Mouse (Mus musculus) liver, postnatal 0 days (tissue): Measurements from ENCODE around the gene Cysrt1.
"Not testable (repeated sequence)": the region's sequence is repeated elsewhere in the genome, so short reads cannot be mapped to it uniquely, and the experiment has no call there.

Source experiments
- CTCF ChIP-seq: sonication (generic); IDR thresholded peaks from 2 replicates; pipeline ENCODE4 v1.5.1; 2016; ENCODE audit warnings: antibody characterized with exemption, low read depth
- EP300 ChIP-seq: IDR thresholded peaks from 2 replicates; pipeline ENCODE4 v1.6.1; 2016; ENCODE audit warnings: antibody characterized with exemption, low read depth, mild to moderate bottlenecking

DNA sequence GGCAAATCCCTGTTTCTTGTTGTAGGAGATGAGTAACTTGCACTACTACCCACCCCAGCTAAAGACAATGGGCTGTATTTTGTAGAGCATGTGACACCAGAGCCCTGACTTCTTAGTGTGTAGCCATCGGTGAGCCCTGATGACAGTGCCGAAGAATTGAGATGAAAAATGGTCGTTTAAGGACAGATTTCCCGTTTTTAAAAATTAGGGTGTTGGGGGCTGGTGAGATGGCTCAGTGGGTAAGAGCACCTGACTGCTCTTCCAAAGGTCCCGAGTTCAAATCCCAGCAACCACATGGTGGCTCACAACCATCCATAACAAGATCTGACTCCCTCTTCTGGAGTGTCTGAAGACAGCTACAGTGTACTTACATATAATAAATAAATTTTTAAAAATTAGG lies 15.0 kb upstream of the Cysrt1 start:
- not testable (repeated sequence) for TF ChIP-seq CTCF, EP300
